Mouse (Mus musculus) liver, embryonic 14.5 days (tissue): ENCODE results near the gene Myh2. TPM values are rescaled to one million over a fixed set of nuclear protein-coding genes. Genes with fewer than 3 reads are reported as not detected.

Experiments
- ATAC-seq: fragments of 200-750 bp; cut with Nextera tagmentation; 2 replicates; pipeline ENCODE4 v1.8.0; 2017; ENCODE audit warnings: moderate number of reproducible peaks, mild to moderate bottlenecking, moderate library complexity; ENCODE audit not compliant: insufficient read depth
- DNase-seq, 3 experiments: peaks; one replicate each; pipeline ENCODE4 v3.0.0-alpha.2; 2012 to 2013; ENCODE audit warnings: low read depth in 3 of 3, low spot score in 3 of 3
- H3K27ac ChIP-seq: fragments of 300-500 bp; sonication (generic); 2 replicates; pipeline ENCODE4 v1.5.1; 2014; ENCODE audit warnings: moderate library complexity, mild to moderate bottlenecking, control low read depth, inconsistent platforms
- H3K27me3 ChIP-seq: fragments of 300-500 bp; sonication (generic); 2 replicates; pipeline ENCODE4 v1.6.1; 2014; ENCODE audit warnings: mild to moderate bottlenecking, low read length, moderate library complexity; ENCODE audit not compliant: control insufficient read depth, insufficient read depth
- H3K36me3 ChIP-seq: fragments of 300-500 bp; sonication (generic); replicated peaks from 2 replicates; pipeline ENCODE4 v1.6.1; 2014; ENCODE audit warnings: low read depth; ENCODE audit not compliant: control insufficient read depth, insufficient read depth
- H3K4me1 ChIP-seq, 2 experiments: fragments of 200-500 bp in 1 of 2; fragments of 300-500 bp in 1 of 2; sonication (generic) in 1 of 2; replicated peaks; 2 replicates each; pipeline ENCODE4 v1.6.1; 2012 to 2014; ENCODE audit warnings: antibody characterized with exemption in 1 of 2, inconsistent platforms in 1 of 2, low read length in 1 of 2; ENCODE audit not compliant: control insufficient read depth in 2 of 2, insufficient read depth in 2 of 2
- H3K4me2 ChIP-seq: fragments of 300-500 bp; sonication (generic); 2 replicates; pipeline ENCODE4 v1.6.1; 2014; ENCODE audit warnings: low read depth, mild to moderate bottlenecking, control low read depth, moderate library complexity
- H3K4me3 ChIP-seq, 2 experiments: fragments of 200-500 bp in 1 of 2; fragments of 300-500 bp in 1 of 2; sonication (generic) in 1 of 2; 2 replicates each; pipeline ENCODE4 v1.5.1; 2012 to 2014; ENCODE audit warnings: low read depth in 2 of 2, low read length in 2 of 2, mild to moderate bottlenecking in 2 of 2, control low read depth in 1 of 2, inconsistent platforms in 1 of 2, moderate library complexity in 1 of 2; ENCODE audit not compliant: insufficient read depth in 1 of 2
- H3K9ac ChIP-seq: fragments of 300-500 bp; sonication (generic); replicated peaks from 2 replicates; pipeline ENCODE4 v1.6.1; 2014; ENCODE audit warnings: mild to moderate bottlenecking, control low read depth, moderate library complexity
- H3K9me3 ChIP-seq: fragments of 300-500 bp; sonication (generic); 2 replicates; pipeline ENCODE4 v1.6.1; 2016; ENCODE audit warnings: low read length, mixed read lengths; ENCODE audit not compliant: control insufficient read depth
- CTCF ChIP-seq: IDR thresholded peaks from 2 replicates; pipeline ENCODE4 v1.5.1; 2016; ENCODE audit warnings: antibody characterized with exemption, low read depth, control low read depth
- EP300 ChIP-seq: IDR thresholded peaks from 2 replicates; pipeline ENCODE4 v1.6.1; 2016; ENCODE audit warnings: antibody characterized with exemption, low read depth
- WGBS: fragments of 180-500 bp; shearing (Covaris S2); extraction: QIAGEN DNeasy Blood & Tissue Kit; methylation state at CpG from one replicate; pipeline ENCODE4 v1.1.7; 2014; ENCODE audit not compliant: insufficient replicate concordance; 5-methylcytosine and 5-hydroxymethylcytosine counted together
- polyA plus RNA-seq, 2 experiments: library from polyadenylated mRNA; depleted of rRNA in 1 of 2; stranded (reverse) in 1 of 2; unstranded in 1 of 2; fragments of >200 nt; fragmentation: Nextera tagmentation in 1 of 2; extraction: Ambion mirVana in 1 of 2; gene quantifications; 2 replicates each; pipeline versions ENCODE4 v1.2.1 to v1.2.3; 2012 to 2014

The Myh2 gene
- polyA plus RNA-seq, 2 experiments = not detected

DNA sequence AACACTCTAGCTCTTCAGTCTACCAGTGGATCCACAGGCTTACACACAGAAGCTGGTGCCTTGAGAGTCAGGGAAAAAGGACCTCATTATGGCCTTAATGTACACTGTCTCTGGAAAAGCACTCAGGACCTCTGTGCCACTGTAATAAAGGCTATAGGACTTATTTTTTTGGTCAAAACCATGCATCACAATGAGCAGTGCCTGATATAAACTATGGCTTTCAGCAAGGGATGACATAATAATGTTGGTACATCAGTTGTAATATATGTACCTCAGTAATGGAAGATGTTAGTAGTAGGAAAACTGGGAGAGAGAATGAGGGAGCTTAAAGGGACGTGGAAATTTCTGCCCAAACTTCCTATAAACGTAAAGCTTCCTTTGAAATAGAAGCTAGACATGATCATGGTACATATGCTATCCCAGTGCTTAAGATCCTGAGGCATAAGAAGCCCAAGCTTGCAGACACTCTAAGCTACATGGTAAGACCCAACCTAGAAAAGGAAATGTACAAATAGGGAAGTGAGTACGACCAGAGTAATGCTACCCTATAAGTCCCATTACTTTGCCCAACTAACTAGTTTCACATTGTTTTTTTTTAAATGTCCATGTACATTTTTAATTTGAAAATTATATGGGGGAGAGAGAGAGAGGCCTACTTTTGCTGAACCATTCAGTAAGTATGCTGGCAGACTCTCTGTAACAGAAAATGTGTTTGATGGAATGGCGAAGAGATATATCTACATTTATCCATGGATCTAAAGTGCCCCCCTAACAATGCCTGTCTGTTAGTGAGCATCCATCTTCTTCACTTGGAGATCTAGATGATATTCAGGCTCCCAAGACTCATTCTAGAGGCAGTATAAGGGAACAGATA, 24.2 kb upstream of the Myh2 start:
- Histone ChIP-seq H3K4me2 (no peak overlapping the region), H3K27ac (no peak overlapping the region), H3K4me1 (no peaks in the 10 kb centered on the region), H3K9me3 (no peaks in the 10 kb centered on the region), H3K36me3 (no peaks in the 10 kb centered on the region), H3K27me3 (no peaks in the 10 kb centered on the region), H3K4me3 (no peak overlapping the region), H3K9ac (no peak overlapping the region)
- no peak for DNase-seq
- TF ChIP-seq EP300 = no peak
- TF ChIP-seq CTCF = no peak
- ATAC-seq = no peak
- WGBS = 50% methylated on average over 4 of the region's 4 CpGs

GRCm38 (mm10) chr11:67147283-67147921, 23.4 kb upstream of the Myh2 start:
- Histone ChIP-seq H3K4me2 (no peak overlapping the region), H3K27ac (no peak overlapping the region), H3K4me1 (no peaks in the 10 kb centered on the region), H3K27me3 (no peaks in the 10 kb centered on the region), H3K36me3 (no peaks in the 10 kb centered on the region), H3K4me3 (no peak overlapping the region), H3K9me3 (no peaks in the 10 kb centered on the region), H3K9ac (no peak overlapping the region)
- ATAC-seq = no peak
- WGBS = 64% methylated on average over 12 of the region's 12 CpGs
- no peak for DNase-seq
- TF ChIP-seq CTCF (no peak), EP300 (no peak)

DNA sequence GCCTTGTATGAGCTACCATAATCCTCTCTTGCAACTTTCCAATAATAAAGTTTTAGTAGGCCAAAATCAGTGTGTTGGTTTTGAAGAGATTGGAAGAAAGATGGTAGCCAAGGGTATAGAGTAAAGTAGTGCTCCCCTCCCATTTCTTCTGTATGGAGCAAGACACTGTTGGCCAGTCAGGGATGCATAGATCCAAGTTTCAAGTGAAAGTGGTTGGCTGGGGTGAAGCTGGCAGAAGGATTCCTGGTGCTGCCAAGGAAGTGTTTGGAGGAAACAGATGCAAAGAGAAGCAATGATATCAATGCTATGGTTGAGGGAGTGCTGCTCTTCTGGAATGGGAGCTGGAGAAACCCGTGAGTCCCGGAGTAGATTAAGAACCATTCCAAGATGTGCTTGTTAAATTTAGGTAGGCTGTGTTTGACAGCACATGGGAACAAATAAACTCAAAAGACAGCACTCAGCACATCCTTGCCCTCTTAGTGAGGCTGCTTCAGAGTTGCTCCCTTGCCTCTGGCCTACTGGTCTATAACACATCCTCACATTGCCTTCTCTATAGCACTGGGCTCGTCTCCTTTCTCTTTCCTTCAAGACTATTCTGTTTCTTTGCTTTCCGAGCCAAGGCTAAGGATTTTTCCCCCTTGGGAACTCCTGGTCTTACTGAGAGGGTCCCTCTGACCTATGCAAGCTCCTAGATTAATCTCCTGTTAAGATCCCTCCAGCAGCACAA, 22.4 kb upstream of the Myh2 start:
- no peak for DNase-seq
- Histone ChIP-seq H3K4me2 (no peak overlapping the region), H3K4me1 (no peaks in the 10 kb centered on the region), H3K9ac (no peak overlapping the region), H3K27ac (no peak overlapping the region), H3K9me3 (no peaks in the 10 kb centered on the region), H3K4me3 (no peak overlapping the region), H3K27me3 (no peaks in the 10 kb centered on the region), H3K36me3 (no peaks in the 10 kb centered on the region)
- 57% methylated on average over 4 of the region's 4 CpGs for WGBS
- TF ChIP-seq CTCF (no peak), EP300 (no peak)
- ATAC-seq = no peak

DNA sequence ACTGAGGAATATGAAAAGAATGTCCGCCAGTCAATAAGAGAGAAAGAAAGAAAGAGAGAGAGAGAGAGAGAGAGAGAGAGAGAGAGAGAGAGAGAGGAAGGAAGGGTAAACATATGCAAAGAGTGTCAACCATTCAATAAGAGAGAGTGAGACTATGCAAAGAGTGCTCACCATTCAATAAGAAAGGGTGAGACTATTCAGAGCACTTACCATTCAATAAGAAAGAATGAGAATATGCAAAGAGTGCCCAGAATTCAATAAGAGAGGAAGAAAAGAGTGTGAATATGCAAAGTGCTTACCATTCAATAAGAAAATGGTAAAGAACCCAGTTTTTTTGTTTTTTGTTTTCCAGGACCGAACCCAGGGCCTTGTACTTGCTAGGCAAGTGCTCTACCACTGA, 20.6 kb upstream of the Myh2 start:
- no peaks in the 10 kb centered on the region for H3K4me1 ChIP-seq
- 58% methylated on average over 2 of the region's 2 CpGs for WGBS
- H3K27ac ChIP-seq = no peak overlapping the region
- H3K4me3 ChIP-seq = no peak overlapping the region
- no peak for ATAC-seq
- H3K4me2 ChIP-seq = no peak overlapping the region
- H3K9me3 ChIP-seq = no peaks in the 10 kb centered on the region
- no peak overlapping the region for H3K9ac ChIP-seq
- no peaks in the 10 kb centered on the region for H3K27me3 ChIP-seq
- H3K36me3 ChIP-seq = no peaks in the 10 kb centered on the region
- no peak for DNase-seq
- TF ChIP-seq CTCF (no peak), EP300 (no peak)

GRCm38 (mm10) chr11:67151159-67151558, 19.7 kb upstream of the Myh2 start:
- no peak overlapping the region for H3K27ac ChIP-seq
- no peaks in the 10 kb centered on the region for H3K36me3 ChIP-seq
- DNase-seq (no peak), ATAC-seq (no peak)
- no peak overlapping the region for H3K4me3 ChIP-seq
- H3K4me1 ChIP-seq = no peaks in the 10 kb centered on the region
- H3K9ac ChIP-seq = no peak overlapping the region
- H3K9me3 ChIP-seq = no peaks in the 10 kb centered on the region
- 57% methylated on average over 3 of the region's 3 CpGs for WGBS
- no peak for TF ChIP-seq CTCF
- TF ChIP-seq EP300 = no peak
- H3K27me3 ChIP-seq = no peaks in the 10 kb centered on the region
- no peak overlapping the region for H3K4me2 ChIP-seq
